ENCODE assay signal across 8 mouse cellular contexts in genomic region chr2:29826318-29826925, GRCm38 (mm10). TPM values are rescaled to one million over a fixed set of nuclear protein-coding genes. Genes with fewer than 3 reads are reported as not detected.
DNase-seq lines count a peak whose midpoint lies in the region; ATAC-seq and TF ChIP-seq lines count a peak whose summit lies in the region.

No protein-coding gene starts in this region.

- no peaks in the 10 kb centered on the region for H3K9me3 ChIP-seq in kidney, embryonic 14.5 days (ENCODE audit: control insufficient read depth, low read length)
- H3K9me3 ChIP-seq in hindbrain, embryonic 15.5 days, result no peaks in the 10 kb centered on the region
- H3K9me3 ChIP-seq in midbrain, embryonic 14.5 days (ENCODE audit: control insufficient read depth, low read length), result no peaks in the 10 kb centered on the region

- H3K4me2 ChIP-seq in kidney, embryonic 14.5 days (replicated peaks; ENCODE audit: low read depth, low read length), result peak overlapping the region; percentile 72
- peak overlapping the region; percentile 60 for H3K4me2 ChIP-seq in hindbrain, embryonic 15.5 days
- H3K4me2 ChIP-seq in midbrain, embryonic 14.5 days (ENCODE audit: low read length), result peak overlapping the region; percentile 79

- 0 out of 2 replicates have a peak, but pooled peaks cover 2% of the 10 kb centered on the region for H3K36me3 ChIP-seq in kidney, embryonic 14.5 days (ENCODE audit: control insufficient read depth, insufficient read depth, low read length)
- H3K36me3 ChIP-seq in hindbrain, embryonic 15.5 days, result no peaks in the 10 kb centered on the region
- H3K36me3 ChIP-seq in midbrain, embryonic 14.5 days (ENCODE audit: control insufficient read depth, insufficient read depth, low read length), result no peaks in the 10 kb centered on the region

- WGBS in kidney, embryonic 14.5 days, result 9% methylated on average over 11 of the region's 11 CpGs
- 6% methylated on average over 11 of the region's 11 CpGs for WGBS in hindbrain, embryonic 15.5 days
- 10% methylated on average over 11 of the region's 11 CpGs for WGBS in midbrain, embryonic 14.5 days

- DNase-seq in kidney, adult 11 months, result no peak
- no peak for DNase-seq in midbrain, embryonic 14.5 days
- DNase-seq in adrenal gland, postnatal 10 days, result no peak
- DNase-seq in cerebellum, adult 9-11 months, result no peak
- DNase-seq in gastrocnemius, postnatal 10 days, result no peak

- 0 out of 2 replicates have a peak, but pooled peaks have one; percentile 8 for ATAC-seq in kidney, embryonic 14.5 days (ENCODE audit: low FRiP score, low TSS enrichment)
- peak; percentile 7 for ATAC-seq in hindbrain, embryonic 15.5 days (ENCODE audit: low FRiP score, low read depth)
- ATAC-seq in midbrain, embryonic 14.5 days (ENCODE audit: low FRiP score, low TSS enrichment), result peak; percentile 19; the same call in 1 of the 2 replicates

- H3K27ac ChIP-seq in kidney, embryonic 14.5 days (ENCODE audit: low read depth, low read length), result peak overlapping the region; percentile 84
- H3K27ac ChIP-seq in bone marrow macrophage, adult 2 months (ENCODE audit: insufficient read depth, low read depth, low read length), result peak overlapping the region; percentile 78
- H3K27ac ChIP-seq in hindbrain, embryonic 15.5 days (replicated peaks), result peak overlapping the region; percentile 89
- H3K27ac ChIP-seq in midbrain, embryonic 14.5 days (replicated peaks; ENCODE audit: low read depth, low read length), result peak overlapping the region; percentile 94

- peaks cover 14% of the 10 kb centered on the region; the same call in 1 of the 2 replicates for H3K4me1 ChIP-seq in kidney, embryonic 14.5 days (ENCODE audit: control insufficient read depth, insufficient read depth, low read length)
- peaks cover 12% of the 10 kb centered on the region for H3K4me1 ChIP-seq in bone marrow macrophage, adult 2 months (ENCODE audit: control insufficient read depth, insufficient read depth, low read length)
- peaks cover 16% of the 10 kb centered on the region for H3K4me1 ChIP-seq in hindbrain, embryonic 15.5 days (replicated peaks)
- peaks cover 10% of the 10 kb centered on the region for H3K4me1 ChIP-seq in midbrain, embryonic 14.5 days (ENCODE audit: control insufficient read depth, insufficient read depth, low read length)

- TF ChIP-seq POLR2A in bone marrow macrophage, adult 2 months (IDR thresholded peaks at IDR 0.05; ENCODE audit: borderline replicate concordance, low read depth, low read length), result no peak

- H3K4me3 ChIP-seq in kidney, embryonic 14.5 days (ENCODE audit: low read length), result peak overlapping the region; percentile 97
- H3K4me3 ChIP-seq in bone marrow macrophage, adult 2 months (ENCODE audit: insufficient read depth, low read length), result peak overlapping the region; percentile 69
- peak overlapping the region; percentile 64 for H3K4me3 ChIP-seq in hindbrain, embryonic 15.5 days
- H3K4me3 ChIP-seq in midbrain, embryonic 14.5 days (replicated peaks; ENCODE audit: low read depth, low read length), result peak overlapping the region; percentile 66

- H3K9ac ChIP-seq in kidney, embryonic 14.5 days (ENCODE audit: low read depth, low read length), result peak overlapping the region; percentile 64
- peak overlapping the region; percentile 57 for H3K9ac ChIP-seq in hindbrain, embryonic 15.5 days
- H3K9ac ChIP-seq in midbrain, embryonic 14.5 days (replicated peaks; ENCODE audit: low read length), result peak overlapping the region; percentile 75

- TF ChIP-seq CTCF in bone marrow macrophage, adult 2 months (IDR thresholded peaks at IDR 0.05; ENCODE audit: low read depth, low read length), result no peak

- H3K27me3 ChIP-seq in kidney, embryonic 14.5 days (ENCODE audit: control insufficient read depth, insufficient read depth, low read length), result no peaks in the 10 kb centered on the region
- no peaks in the 10 kb centered on the region for H3K27me3 ChIP-seq in hindbrain, embryonic 15.5 days
- no peaks in the 10 kb centered on the region for H3K27me3 ChIP-seq in midbrain, embryonic 14.5 days (ENCODE audit: control insufficient read depth, insufficient read depth, low read length)

RNA-seq across cellular contexts. Expression of gene Urm1, which starts 6.5 kb away (rescaled TPM):
- 27.3 and 29.2 TPM in 2 replicates for polyA plus RNA-seq in kidney, embryonic 14.5 days (2014; fragmentation: Nextera tagmentation; extraction: Ambion mirVana)
- 27.7 and 37.4 TPM in 2 replicates for polyA plus RNA-seq in bone marrow macrophage, adult 2 months (2012; ENCODE audit: insufficient read depth, insufficient read length, missing spikeins)
- polyA plus RNA-seq in hindbrain, embryonic 15.5 days (2015; fragmentation: Nextera tagmentation; extraction: Ambion mirVana), result 25.8 and 27.8 TPM in 2 replicates
- polyA plus RNA-seq in midbrain, embryonic 14.5 days (2014; fragmentation: Nextera tagmentation; extraction: Ambion mirVana), result 22.4 and 28.0 TPM in 2 replicates
- total RNA-seq in adrenal gland, postnatal 10 days (2021), result 10 to 100 TPM; 39.4 to 43.6 TPM
- total RNA-seq in gastrocnemius, postnatal 10 days (2021), result 10 to 100 TPM; 25.4 to 28.6 TPM

RNA-seq across cellular contexts. Expression of gene Slc27a4, which starts 24.0 kb away (rescaled TPM):
- 9.1 and 11.4 TPM in 2 replicates for polyA plus RNA-seq in kidney, embryonic 14.5 days (2014; fragmentation: Nextera tagmentation; extraction: Ambion mirVana)
- polyA plus RNA-seq in bone marrow macrophage, adult 2 months (2012; ENCODE audit: insufficient read depth, insufficient read length, missing spikeins), result 14.0 and 15.3 TPM in 2 replicates
- polyA plus RNA-seq in hindbrain, embryonic 15.5 days (2015; fragmentation: Nextera tagmentation; extraction: Ambion mirVana), result 47.2 and 50.0 TPM in 2 replicates
- 36.1 and 40.0 TPM in 2 replicates for polyA plus RNA-seq in midbrain, embryonic 14.5 days (2014; fragmentation: Nextera tagmentation; extraction: Ambion mirVana)
- 10 to 100 TPM; 26.8 to 27.8 TPM for total RNA-seq in adrenal gland, postnatal 10 days (2021)
- total RNA-seq in gastrocnemius, postnatal 10 days (2021), result 10 to 100 TPM; 10.6 to 11.2 TPM

RNA-seq across cellular contexts. Expression of gene Trub2, which starts 38.1 kb away (rescaled TPM):
- polyA plus RNA-seq in kidney, embryonic 14.5 days (2014; fragmentation: Nextera tagmentation; extraction: Ambion mirVana), result 36.5 and 41.3 TPM in 2 replicates
- 18.0 and 19.0 TPM in 2 replicates for polyA plus RNA-seq in bone marrow macrophage, adult 2 months (2012; ENCODE audit: insufficient read depth, insufficient read length, missing spikeins)
- 32.0 and 32.1 TPM in 2 replicates for polyA plus RNA-seq in hindbrain, embryonic 15.5 days (2015; fragmentation: Nextera tagmentation; extraction: Ambion mirVana)
- 28.0 and 28.8 TPM in 2 replicates for polyA plus RNA-seq in midbrain, embryonic 14.5 days (2014; fragmentation: Nextera tagmentation; extraction: Ambion mirVana)
- 10 to 100 TPM; 25.7 to 43.1 TPM for total RNA-seq in adrenal gland, postnatal 10 days (2021)
- 10 to 100 TPM; 24.7 to 36.5 TPM for total RNA-seq in gastrocnemius, postnatal 10 days (2021)

RNA-seq across cellular contexts. Expression of gene Coq4, which starts 39.1 kb away (rescaled TPM):
- polyA plus RNA-seq in kidney, embryonic 14.5 days (2014; fragmentation: Nextera tagmentation; extraction: Ambion mirVana), result 44.8 and 47.0 TPM in 2 replicates
- polyA plus RNA-seq in bone marrow macrophage, adult 2 months (2012; ENCODE audit: insufficient read depth, insufficient read length, missing spikeins), result 7.2 and 7.7 TPM in 2 replicates
- polyA plus RNA-seq in hindbrain, embryonic 15.5 days (2015; fragmentation: Nextera tagmentation; extraction: Ambion mirVana), result 38.2 and 45.7 TPM in 2 replicates
- polyA plus RNA-seq in midbrain, embryonic 14.5 days (2014; fragmentation: Nextera tagmentation; extraction: Ambion mirVana), result 37.6 and 38.3 TPM in 2 replicates
- total RNA-seq in adrenal gland, postnatal 10 days (2021), result 10 to 100 TPM; 16.4 to 21.8 TPM
- total RNA-seq in gastrocnemius, postnatal 10 days (2021), result 1 to 10 TPM; 8.0 to 8.7 TPM

RNA-seq across cellular contexts. Expression of gene Cercam, which starts 42.5 kb away (rescaled TPM):
- 8.9 and 15.6 TPM in 2 replicates for polyA plus RNA-seq in kidney, embryonic 14.5 days (2014; fragmentation: Nextera tagmentation; extraction: Ambion mirVana)
- 7.9 and 10.1 TPM in 2 replicates for polyA plus RNA-seq in bone marrow macrophage, adult 2 months (2012; ENCODE audit: insufficient read depth, insufficient read length, missing spikeins)
- polyA plus RNA-seq in hindbrain, embryonic 15.5 days (2015; fragmentation: Nextera tagmentation; extraction: Ambion mirVana), result 22.1 and 25.9 TPM in 2 replicates
- polyA plus RNA-seq in midbrain, embryonic 14.5 days (2014; fragmentation: Nextera tagmentation; extraction: Ambion mirVana), result 10.9 and 13.2 TPM in 2 replicates
- total RNA-seq in adrenal gland, postnatal 10 days (2021), result 10 to 100 TPM; 16.6 to 19.0 TPM
- total RNA-seq in gastrocnemius, postnatal 10 days (2021), result 10 to 100 TPM; 28.3 to 39.0 TPM
